Mouse (Mus musculus) layer of hippocampus, postnatal 25 days (tissue): ENCODE data around the gene Map1lc3b. TPM values are rescaled to one million over a fixed set of nuclear protein-coding genes. Genes with fewer than 3 reads are reported as not detected.
A peak's percentile ranks its signal among the peaks of the same experiment; 100 is the strongest.

Experiments used
- DNase-seq, 2 experiments: peaks; one replicate each; pipeline ENCODE4 v3.0.0; 2022; ENCODE audit warnings: mixed read lengths in 2 of 2, low spot score in 1 of 2; ENCODE audit errors: extremely low spot score in 1 of 2
- total RNA-seq, 2 experiments: library from RNA; stranded (reverse); gene quantifications; 2 replicates each; pipeline ENCODE4 v1.2.3; 2021

Map1lc3b gene
- 100 to 1,000 TPM; 160 to 197 TPM for total RNA-seq

- peak; percentile 92 to 95 for DNase-seq
Measured at GRCm38 (mm10) chr8:121590203-121591177, at the start of gene Map1lc3b. TSS of gene Map1lc3b (plus strand) at chr8:121590361.

- DNase-seq = no peak
Measured at GRCm38 (mm10) chr8:121541862-121542261, 48.3 kb upstream of the Map1lc3b start.

- DNase-seq = no peak
Measured at GRCm38 (mm10) chr8:121542901-121543300, 47.3 kb upstream of the Map1lc3b start.

DNA sequence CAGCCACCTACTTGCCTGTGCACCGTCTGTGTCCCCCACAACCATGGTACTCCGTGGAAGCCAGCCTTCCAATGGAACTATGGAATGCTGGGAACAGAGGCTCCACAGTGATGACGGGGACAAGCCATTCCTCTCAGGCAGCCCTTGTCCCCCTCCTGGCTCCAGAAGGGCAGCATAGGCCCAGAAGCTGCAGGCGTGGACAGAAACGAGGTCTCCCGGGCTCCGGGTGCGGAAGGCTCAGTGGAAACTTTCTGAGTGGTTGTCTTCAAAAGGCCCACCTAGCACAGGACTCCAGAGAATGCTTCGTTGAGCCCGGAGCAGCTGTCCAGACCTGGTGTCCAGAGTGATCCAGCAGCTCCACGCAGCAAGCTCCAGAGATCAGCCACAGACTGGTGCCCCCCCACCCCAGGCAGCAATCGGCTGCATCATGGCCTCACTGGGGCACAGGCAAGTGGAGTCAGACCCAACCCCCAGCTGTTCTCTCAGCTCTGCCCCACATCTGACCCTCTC lies 45.8 kb upstream of the Map1lc3b start, which contains the start of gene 1700018B08Rik:
TSS of gene 1700018B08Rik (minus strand) at position 45 of the 510 bp plus-strand sequence.
- DNase-seq = no peak

DNA sequence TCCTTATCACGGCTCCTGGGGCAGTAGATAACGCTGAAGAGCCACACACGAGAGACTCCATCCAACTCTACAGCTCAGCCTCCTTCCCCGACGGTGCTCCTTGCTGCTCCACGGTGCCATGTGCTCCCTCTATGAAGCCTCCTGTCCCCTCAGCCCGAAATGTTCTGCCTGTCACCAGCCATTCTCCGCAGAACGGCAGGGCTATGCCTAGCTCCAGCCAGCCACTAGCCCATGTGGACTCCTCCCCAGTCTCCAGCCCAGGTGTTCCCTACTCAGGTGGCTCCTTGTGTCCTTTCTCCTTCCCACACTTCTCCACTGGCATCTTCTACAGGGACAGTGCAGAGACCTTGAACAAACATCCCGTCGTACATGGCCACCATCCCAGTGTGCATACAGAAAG lies 45.2 kb upstream of the Map1lc3b start:
- no peak for DNase-seq

- DNase-seq = peak; percentile 59 to 83
Measured at GRCm38 (mm10) chr8:121547132-121547531, 43.0 kb upstream of the Map1lc3b start.

DNA sequence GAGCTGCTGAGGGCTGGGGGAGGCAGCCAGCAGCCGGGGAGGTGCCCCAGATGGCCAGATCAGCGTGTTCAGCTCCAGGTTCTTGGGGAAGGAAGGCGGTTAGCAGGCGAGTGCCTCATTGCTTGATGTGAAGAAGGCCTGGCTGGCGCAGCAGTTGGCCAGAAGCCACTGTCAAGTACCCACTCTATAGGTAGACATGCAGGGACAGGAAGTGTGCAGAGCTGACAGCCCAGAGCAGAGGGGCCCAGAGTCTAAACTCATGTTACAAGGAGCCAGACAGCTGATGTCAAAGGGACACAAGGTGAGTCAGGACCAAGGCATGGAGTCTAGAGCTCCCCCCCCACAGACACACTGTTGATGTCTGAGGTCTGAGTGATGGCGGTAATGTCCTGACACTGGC lies 40.1 kb upstream of the Map1lc3b start:
- no peak for DNase-seq

DNA sequence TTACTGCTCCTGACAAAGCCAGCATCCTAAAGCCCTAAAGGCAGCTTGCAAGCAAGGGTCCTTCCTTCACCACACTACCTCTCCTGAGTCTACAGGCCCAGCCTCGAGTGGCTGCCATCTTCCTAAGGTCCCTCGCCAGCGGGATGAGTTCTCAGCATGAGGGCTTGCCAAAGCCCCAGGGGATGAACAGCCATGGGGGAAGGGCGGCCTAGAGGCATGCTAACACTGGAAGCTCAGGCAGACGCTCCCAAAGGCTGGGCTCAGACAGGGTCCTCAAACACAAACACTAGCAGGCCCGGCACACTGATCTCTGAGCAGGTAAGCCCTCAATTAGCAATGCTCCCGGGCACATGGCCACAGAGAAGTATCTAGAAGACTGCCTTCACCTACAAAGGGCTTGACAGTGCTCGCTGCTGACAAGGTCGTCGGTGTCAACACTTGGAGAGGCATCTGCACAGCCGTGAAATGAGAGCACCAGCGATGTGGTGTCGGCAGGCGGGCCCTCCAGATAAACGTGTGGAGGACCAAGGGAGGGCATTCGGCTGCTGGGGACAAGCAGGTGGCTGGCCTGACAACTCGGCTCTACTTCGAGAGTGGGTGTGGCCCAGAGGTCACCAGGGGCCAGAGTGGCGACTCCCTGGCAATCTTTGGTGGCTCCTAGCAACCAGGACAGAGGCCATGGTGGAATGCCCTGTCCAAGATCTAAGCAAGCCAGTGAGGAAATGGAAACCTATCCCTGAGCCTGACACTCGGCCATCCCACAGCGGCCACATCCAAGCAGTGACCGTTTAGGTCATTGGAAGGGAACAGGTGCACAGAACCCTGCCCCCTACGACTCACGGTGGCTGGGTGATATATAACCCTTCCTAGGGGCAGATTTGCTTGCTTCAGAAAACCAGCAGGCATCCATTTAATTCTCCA lies 38.8 kb upstream of the Map1lc3b start:
- DNase-seq = no peak

DNA sequence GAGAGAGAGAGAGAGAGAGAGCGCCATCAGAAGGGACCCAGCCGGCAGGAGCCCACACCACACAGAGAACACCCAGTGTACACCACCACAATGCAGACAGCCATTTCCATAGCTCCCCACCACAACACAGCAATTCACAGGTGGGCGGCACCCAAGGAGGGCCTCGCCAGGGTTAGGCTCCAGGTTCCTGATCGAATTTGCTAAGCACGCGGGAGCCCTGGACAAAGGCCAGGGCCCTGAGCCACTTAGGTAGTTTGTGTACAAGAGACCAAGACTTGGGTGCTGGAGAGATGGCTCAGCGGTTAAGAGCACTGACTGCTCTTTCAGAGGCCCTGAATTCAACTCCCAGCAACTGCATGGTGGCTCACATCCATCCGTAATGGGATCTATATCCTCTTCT lies 37.7 kb upstream of the Map1lc3b start:
- no peak for DNase-seq

DNA sequence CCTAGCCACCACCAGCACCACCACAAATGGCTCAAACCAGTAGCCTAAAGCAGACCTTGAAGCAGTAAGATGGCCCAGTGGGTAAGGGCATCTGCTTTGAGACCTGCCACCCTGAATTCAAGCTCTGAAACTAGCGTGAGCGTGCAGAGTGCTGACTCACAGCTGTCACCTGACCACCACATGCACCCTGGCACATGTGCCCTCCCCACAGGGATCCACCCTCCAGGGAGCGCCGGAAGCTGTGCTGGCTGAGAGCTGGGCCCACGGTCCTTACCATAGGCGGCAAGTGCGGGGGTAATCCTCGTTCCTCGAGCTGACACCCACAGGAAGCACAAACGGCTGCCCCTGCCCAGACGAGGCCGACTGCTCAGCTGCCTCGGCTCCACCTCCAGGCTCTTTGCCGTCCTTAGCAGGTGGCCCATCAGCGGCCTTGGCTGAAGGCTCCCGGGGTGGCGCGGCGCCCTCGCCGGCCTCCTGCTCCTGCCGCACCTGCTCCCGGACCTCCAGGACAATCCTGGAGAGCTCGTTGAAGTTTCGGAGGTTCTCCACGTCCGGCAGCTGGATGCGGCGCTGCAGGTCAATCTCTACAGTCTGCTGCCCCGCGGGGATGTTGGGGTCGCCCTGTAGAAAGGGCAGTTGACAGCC lies 36.2 kb upstream of the Map1lc3b start:
- no peak for DNase-seq

DNA sequence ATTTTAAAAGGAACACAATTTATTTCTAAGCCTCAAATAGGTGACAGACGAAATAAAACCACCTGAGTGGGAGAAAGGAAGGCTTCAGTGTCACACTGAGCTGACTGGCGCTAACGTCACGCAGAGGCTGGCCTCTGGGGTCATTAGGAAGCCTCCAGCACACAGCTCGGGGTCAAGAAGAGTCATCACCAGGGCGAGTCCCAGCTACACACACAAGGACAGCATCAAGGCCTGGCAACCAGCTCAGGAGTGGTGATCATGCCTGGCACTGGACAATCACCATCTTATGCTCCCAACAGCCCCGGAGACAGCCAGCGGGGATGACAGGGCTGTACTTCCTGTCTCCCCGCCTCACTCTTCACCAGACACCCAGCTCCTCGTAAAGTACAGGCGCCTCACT lies 32.4 kb upstream of the Map1lc3b start:
- no peak for DNase-seq

DNA sequence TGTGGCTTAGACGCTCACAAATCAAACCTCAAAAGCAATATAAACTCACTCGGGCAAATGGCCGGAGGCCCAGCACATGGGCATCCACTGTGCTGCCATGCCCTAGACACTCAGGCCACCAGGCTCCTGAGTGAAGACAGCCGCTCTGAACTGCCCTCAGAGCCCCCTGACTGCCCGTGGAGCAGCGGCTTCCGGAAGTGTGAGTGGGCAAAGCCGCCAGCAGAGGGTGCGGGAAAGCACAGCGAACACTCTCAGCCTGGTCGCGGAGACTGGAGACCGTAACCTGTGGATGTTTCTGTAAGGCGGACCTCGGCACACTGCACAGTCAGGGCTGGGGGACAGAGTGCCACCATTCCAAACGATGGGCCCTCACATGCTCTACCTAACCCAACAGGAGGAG lies 31.6 kb upstream of the Map1lc3b start:
- DNase-seq = no peak

- DNase-seq = no peak
Measured at GRCm38 (mm10) chr8:121559801-121560200, 30.4 kb upstream of the Map1lc3b start.

DNA sequence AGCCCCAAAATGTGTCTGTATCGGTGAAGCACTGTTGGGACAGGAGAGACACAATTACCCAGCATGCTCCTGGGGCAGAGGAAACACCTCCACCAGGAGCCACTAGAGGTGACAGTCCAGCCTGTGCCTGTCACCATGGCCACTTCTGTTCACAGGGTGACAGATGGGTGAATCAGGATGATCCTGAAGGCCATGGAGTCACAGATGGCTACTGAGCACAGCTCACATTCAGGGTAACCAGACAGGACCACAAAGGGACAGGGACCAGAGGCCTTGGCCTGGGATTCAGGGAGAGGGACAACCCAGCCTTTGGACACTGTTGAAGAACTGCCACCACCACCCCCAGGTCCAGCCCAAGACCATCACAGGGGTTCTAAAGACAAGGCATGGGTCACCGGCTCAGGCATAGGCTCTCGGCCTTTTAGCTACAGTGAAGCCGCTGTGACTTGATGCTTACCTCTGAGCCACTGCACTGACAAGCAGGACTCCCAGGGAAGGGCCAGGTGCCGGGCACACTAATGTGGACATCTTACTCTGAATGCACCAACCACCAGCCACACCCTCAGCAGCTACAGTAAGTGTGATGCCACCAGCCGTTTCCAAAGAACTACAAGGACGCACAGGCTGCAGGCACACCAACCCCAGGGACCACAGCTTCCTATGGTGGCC lies 29.6 kb upstream of the Map1lc3b start:
- DNase-seq = no peak

DNA sequence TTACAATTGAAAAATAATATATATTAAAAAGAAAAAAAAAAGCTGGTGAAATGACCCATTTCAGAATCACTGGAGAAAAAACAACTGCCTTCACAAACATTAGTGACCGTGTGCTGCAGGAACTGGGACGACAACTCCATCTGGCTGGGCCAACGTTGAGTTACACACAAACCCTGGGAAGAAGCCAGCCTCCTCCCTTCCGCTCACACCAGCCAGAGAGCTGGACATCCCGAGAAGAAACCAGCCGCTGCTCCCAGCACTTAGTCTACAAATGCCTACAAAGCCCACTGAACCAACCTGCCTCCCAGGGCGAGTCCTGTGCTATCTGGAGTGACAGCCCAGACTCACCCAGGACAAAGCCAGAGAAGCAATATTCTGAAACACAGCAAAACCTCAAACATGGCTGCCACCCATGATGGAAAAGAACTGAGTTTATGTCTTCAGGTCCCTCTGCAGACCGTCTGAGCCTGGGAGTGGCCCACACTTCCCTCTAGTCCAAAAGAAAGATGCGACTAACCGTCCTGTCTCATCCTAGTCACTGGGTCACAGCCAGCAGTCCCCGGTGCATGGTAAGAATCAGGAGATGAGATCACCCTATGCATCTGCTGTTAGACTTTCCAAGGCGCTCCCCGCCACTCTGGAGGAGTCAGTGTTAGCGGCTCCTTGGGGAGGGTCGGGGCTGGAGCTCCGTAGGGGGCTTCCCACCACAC lies 28.4 kb upstream of the Map1lc3b start:
- no peak for DNase-seq

DNA sequence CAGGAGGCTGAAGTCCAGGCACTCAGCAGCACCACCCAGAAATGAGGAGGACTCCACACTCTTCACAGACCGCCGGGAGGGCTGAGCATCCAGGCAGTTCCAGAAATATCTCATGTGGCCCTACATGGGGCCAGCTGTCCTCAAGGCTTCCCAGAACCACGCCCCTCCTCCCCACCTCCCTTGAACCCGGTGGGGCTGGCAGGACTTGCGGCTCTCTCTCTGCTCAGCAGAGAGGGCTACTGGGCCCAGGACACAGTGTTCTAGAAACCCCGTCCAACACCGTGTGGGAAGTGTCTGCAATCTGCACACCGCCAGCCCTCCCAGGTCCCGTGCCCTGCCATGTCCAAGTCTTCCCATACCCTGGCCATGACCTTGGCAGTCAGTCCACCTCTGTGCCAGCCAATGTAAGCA lies 27.2 kb upstream of the Map1lc3b start:
- no peak for DNase-seq

DNA sequence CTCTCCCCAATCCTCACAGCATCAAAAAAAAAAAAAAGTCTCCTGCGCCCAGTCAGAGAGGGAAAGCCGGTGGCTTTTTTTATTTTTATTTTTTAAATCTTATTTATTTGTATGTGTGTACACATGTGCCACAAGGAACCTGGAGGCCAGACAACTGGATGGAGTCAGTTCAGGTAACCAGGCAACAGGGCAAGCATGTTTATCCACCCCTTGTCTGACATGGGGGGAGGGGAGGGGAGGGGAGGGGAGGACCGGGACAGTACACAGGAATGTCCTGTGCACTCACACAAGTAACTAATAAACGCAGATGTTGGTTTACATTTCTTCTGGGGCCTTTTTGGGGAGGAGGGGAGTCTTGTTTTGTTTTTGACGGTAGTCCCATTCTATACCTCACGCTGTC lies 26.5 kb upstream of the Map1lc3b start:
- DNase-seq = no peak

DNA sequence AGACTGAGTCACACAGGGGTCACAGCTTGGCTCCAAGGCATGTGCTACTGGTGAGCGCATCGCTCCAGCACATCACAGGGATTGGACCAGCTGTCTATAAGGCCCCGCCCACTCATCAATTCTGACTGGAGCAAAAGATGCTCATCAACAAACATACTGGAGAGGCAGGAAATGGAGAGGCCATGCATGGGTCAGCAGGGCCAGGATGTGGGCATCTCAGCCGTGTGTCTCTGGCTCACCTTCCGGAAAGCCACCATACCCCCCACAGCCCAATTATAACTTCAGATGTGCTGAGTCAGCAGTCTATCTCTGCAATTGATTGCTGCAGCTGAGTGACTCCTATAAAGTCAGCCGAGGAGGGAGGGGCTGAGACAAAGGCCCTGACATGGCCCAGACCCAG lies 21.8 kb upstream of the Map1lc3b start:
- no peak for DNase-seq

- DNase-seq = no peak
Measured at GRCm38 (mm10) chr8:121570335-121570734, 19.8 kb upstream of the Map1lc3b start.
